Mouse (Mus musculus) bone marrow macrophage, adult 2 months (primary cell): ENCODE results near the gene Fanca.

ENCODE experiments used
- CTCF ChIP-seq: IDR thresholded peaks from 2 replicates; pipeline ENCODE4 v1.5.1; 2012; ENCODE audit warnings: low read depth, mild to moderate bottlenecking, low read length, moderate library complexity
- POLR2A ChIP-seq: IDR thresholded peaks from 2 replicates; pipeline ENCODE4 v1.6.1; 2012; ENCODE audit warnings: mild to moderate bottlenecking, low read depth, low read length, borderline replicate concordance

GRCm38 (mm10) chr8:123231742-123232141, 86.6 kb downstream of the Fanca start:
- TF ChIP-seq CTCF = no peak
- no peak for TF ChIP-seq POLR2A
